Mouse (Mus musculus) adrenal gland, adult 2 months (tissue): ENCODE data around the gene Smurf2. TPM values are rescaled to one million over a fixed set of nuclear protein-coding genes. Genes with fewer than 3 reads are reported as not detected.

Source experiments
- DNase-seq: peaks from one replicate; pipeline ENCODE4 v3.0.0; 2021
- polyA plus RNA-seq: library from polyadenylated mRNA; depleted of rRNA; stranded (reverse); fragments of >200 nt; gene quantifications from 2 replicates; pipeline ENCODE4 v1.2.3, GENCODE M21; 2012
- total RNA-seq, 2 experiments: library from RNA; stranded (reverse); gene quantifications; 2 replicates each; pipeline ENCODE4 v1.2.3; 2021

Smurf2 gene
- total and polyA plus RNA-seq, 3 experiments = 4.7 to 38.2 (median 34.6) TPM

DNA sequence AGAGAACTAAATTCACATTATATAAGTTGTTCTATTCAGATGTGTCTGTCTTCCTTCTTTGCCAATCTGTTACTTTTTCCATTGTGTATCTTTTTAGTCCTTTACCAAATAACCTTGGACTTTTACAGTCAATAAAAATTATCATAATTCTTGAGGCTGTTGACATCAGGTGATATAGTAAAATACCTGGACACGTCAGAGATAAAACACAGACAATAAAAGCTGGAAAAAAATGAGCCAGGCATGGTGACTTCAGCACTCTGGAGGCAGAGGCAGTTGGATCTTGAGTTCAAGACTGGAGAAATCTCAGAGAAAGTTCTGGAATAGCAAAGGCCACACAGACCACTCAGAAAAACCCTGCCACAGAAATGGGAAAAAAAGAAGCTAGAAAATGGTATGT is 13.3 kb downstream of the Smurf2 start:
- no peak for DNase-seq

GRCm38 (mm10) chr11:106905707-106906106 is 14.8 kb downstream of the Smurf2 start:
- DNase-seq = no peak

GRCm38 (mm10) chr11:106899804-106900203 is 20.7 kb downstream of the Smurf2 start:
- DNase-seq = no peak

- no peak for DNase-seq
Observed at GRCm38 (mm10) chr11:106896561-106897168, 23.9 kb downstream of the Smurf2 start.

- no peak for DNase-seq
Observed at GRCm38 (mm10) chr11:106883656-106884055, 36.9 kb downstream of the Smurf2 start.

DNA sequence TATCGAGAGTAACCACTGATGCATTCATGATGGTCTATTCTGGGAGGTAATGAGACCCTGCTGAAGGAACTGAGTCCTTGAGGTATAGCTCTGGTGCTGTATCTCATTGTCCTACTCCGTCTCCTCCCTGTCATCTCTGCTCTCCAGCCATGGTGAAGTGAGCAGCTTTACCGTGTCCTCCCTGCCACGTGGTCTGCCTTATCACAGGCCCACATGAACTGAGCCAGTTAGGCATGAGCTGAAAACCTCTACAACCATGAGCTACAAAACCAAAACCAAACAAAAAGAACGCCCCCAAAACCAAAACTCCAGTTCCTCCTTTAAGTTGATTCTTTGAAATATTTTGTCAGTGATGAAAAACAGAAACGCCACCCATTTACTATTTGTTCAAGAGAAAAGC is 47.9 kb downstream of the Smurf2 start:
- DNase-seq = no peak

DNA sequence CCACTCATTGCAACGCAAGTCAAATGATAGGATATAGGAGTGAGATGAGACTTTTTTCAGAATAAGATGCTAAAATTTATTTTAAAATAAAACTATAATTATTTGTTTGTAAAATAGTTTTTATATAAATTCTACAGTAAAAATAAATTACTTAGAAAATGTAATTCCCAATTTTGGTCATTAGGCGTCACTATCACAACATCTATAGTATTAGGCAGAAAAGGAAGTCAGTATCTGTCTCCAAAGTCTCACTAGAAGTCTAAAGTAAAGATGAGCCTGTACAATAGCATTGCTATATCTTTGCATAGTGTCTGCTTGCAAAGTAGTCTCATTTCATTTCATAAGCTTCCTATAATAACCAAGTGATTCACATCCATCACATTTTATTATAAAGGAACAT is 69.1 kb downstream of the Smurf2 start:
- DNase-seq = no peak

- no peak for DNase-seq
Observed at GRCm38 (mm10) chr11:106842002-106842401, 78.5 kb downstream of the Smurf2 start.

DNA sequence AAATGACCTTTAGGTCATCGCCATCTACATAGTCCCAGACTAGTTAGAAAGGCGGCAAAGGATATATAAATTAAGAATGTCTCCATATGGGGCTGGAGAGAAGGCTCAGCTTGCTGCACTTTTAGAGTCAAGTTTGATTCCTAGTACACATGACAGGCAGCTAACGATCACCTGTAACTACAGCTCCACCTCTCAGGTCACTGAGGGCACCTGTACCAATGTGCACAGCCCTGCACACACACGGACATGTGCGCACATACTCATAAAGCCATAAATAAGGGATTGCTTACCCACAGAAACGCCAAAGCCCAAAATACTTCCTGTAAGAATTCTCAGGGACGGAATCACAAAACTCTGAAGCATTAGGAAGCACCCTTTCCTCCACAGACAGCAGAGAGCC is 92.4 kb downstream of the Smurf2 start:
- no peak for DNase-seq

- no peak for DNase-seq
Observed at GRCm38 (mm10) chr11:106824403-106824802, 96.1 kb downstream of the Smurf2 start.

GRCm38 (mm10) chr11:106823741-106824140 is 96.8 kb downstream of the Smurf2 start:
- DNase-seq = no peak

- no peak for DNase-seq
Observed at GRCm38 (mm10) chr11:106822911-106823310, 97.6 kb downstream of the Smurf2 start.

DNA sequence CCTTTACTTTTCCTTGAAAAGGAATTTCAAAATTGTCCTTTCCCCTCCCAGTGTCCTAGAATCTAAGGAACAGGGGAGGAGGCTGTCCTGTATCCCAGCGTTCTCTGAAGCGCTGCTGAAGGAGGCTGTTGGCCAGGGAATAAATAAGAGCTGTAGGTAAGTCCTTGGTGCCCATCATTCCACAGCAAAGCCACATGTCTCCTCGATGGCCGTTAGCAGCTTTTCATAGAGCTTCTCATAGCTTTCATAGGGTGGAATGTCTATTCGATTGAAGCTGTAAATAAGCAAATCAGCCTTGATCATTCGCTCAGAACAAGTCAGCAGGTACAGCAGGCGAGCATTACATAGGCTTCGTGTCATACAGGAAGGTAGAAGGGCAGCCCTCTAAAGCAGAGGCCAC is 98.0 kb downstream of the Smurf2 start:
- DNase-seq = no peak

DNA sequence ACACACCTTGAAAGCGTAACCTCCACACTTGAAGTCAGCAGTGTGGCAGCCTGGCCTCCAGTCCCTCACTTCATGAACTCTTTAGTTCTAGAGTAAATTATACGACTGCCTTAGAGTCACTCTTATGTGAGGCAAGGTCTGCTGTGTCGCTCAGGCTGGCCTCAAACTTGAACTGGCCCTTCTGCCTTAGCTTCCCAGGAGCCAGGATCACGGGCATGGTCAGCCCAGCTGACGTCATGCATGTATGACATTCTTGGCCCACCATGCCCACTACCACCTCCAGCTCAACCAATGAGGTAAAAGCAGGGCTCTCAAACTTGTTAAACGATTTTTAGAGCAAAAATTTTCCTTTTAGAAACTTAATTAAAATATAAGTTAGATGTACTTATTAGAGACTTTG is 99.1 kb downstream of the Smurf2 start:
- DNase-seq = no peak

DNA sequence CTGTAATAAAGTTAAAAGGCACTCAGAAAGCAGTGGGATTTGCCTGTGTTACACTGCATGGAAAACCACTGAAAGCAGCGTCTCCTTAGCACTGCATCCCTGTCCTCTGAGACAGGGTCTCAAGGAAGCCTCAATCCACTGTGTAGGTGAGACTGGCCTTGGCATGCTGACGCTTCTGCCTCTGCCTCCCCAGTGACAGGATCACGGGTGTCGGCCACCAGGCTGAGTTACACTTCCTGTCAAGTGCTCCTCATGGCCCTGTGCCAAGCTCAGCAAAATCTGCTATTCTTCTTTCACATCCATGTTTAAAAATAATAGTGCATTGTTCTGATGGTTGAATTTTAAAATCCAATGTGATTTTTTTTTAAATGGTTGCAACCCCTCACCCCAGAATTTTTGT is 99.5 kb downstream of the Smurf2 start:
- DNase-seq = peak; percentile 64

DNA sequence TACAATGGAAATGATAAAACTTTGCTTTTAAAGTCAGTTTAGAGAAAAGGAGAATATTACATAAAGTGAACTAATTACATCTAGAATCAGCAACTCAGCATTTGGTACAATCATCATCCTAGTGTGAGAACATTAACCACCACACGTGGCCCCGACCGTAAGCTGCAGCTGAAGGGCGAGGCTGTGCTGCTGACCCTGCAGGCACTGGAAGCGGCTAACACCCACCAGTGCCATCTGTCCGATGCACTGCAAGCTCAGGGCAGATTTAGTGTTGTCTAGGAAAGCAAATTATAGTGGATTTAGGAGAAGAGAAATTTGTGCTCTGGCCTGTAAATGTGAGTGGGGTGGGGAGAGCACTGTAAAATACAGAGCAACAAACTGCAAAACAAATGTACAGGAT is 100.3 kb downstream of the Smurf2 start:
- no peak for DNase-seq

DNA sequence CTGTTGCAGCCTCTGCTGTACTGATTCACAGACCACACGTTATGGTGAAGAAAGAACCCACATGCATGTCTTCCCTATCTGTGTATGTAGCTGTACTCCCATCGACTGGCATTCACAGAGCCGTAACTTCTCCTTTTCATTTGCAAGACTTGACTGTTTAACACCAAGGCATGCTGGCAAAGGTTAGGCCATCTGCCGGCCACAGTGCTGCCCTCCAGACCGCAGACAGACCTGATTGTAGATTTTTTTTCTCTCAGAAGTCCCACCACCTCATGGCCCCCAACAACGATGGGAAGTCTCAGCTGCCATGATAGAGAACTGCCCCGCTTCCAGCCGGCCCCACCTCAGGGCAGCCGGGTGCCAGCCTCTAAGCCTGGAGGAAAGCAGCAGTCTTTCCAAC is 100.9 kb downstream of the Smurf2 start:
- DNase-seq = no peak

GRCm38 (mm10) chr11:106818341-106818740 is 102.2 kb downstream of the Smurf2 start:
- peak; percentile 22 for DNase-seq

DNA sequence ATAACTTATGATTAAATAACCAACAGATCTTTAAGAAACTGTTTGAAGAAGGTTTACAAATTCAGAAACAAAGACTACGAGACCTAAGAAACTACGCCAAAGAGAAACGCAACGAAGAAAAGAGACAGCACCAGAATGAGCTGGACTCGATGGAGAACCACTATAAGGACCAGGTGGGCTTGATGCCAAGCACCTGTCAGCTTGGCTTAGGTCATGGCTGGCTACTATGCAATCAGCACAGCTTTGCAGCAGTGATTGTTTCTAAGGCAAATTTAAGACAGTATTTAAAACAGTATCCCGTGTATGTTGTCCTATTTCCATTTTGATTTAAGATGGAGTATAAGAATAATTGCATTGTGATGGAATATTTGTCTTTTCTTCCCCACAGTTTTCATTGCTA is 102.7 kb downstream of the Smurf2 start:
- no peak for DNase-seq

GRCm38 (mm10) chr11:106817156-106817555 is 103.4 kb downstream of the Smurf2 start:
- DNase-seq = no peak

DNA sequence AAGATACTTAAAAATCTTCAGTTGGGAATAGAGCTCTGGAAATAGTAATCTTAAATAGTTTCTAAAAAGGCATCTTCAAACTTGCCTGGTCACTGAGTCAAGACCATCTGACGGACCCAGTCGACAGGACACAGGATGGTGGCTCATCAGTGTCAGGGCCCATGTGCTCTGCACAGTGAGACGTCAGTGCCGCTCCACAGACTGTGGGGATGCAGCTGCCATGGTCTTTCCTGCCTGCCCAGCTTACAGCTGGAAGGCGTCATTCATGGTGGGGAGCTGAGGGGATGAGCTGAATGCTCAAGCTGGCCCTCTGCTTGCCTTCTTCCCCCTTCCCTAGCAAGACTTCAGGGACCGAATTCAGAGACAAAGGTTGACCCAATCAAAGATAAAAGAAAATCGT is 104.2 kb downstream of the Smurf2 start:
- DNase-seq = no peak

GRCm38 (mm10) chr11:106815761-106816160 is 104.8 kb downstream of the Smurf2 start:
- DNase-seq = no peak

DNA sequence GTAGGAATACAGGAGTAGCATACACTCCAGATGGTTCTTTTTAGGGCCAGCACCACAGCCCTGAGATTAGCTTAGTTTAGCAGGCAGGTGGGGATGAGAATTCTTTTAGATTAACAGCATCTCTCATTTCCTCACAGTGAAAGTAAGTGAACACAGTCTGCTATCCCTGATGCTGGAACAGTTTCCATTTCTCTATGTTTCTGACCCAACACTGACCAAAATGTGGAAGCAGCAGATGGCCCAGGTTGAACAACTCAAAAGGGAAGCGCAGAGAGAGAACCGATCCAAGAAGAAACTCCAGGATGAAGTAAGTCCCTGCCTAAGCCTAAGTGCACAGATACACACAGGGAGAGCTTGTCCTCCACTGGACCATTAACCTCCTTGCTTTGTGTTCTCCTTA is 105.2 kb downstream of the Smurf2 start:
- no peak for DNase-seq

- DNase-seq = no peak
Observed at GRCm38 (mm10) chr11:106814601-106815320, 105.8 kb downstream of the Smurf2 start.
